Mouse (Mus musculus) liver, postnatal 0 days (tissue): ENCODE measurements around the gene H2-Oa.

ENCODE experiments used
- CTCF ChIP-seq: sonication (generic); IDR thresholded peaks from 2 replicates; pipeline ENCODE4 v1.5.1; 2016; ENCODE audit warnings: antibody characterized with exemption, low read depth
- EP300 ChIP-seq: IDR thresholded peaks from 2 replicates; pipeline ENCODE4 v1.6.1; 2016; ENCODE audit warnings: antibody characterized with exemption, low read depth, mild to moderate bottlenecking

- no peak for TF ChIP-seq CTCF
- no peak for TF ChIP-seq EP300
These were observed 10.7 kb downstream of the H2-Oa start for GRCm38 (mm10) chr17:34102831-34103230.
